Mouse (Mus musculus) thymus, adult 2 months (tissue): ENCODE measurements at regions not wholly inside any gene's neighbourhood (a gene's known extent, or its start where the extent isn't known, plus 50 kb on each side); places are given as distances from the start of the nearest gene placed in this dataset.

Source experiments
- CTCF ChIP-seq: fragments of 200-500 bp; IDR thresholded peaks from 2 replicates; pipeline ENCODE4 v1.5.1; 2012; ENCODE audit warnings: mild to moderate bottlenecking, control low read depth, low read length, moderate library complexity, borderline replicate concordance; ENCODE audit not compliant: control insufficient read depth, poor library complexity, insufficient read depth; ENCODE audit errors: extremely low read depth
- POLR2A ChIP-seq: fragments of 200-500 bp; IDR thresholded peaks from 2 replicates; pipeline ENCODE4 v1.6.1; 2012; ENCODE audit warnings: mild to moderate bottlenecking, low read length, control low read depth, moderate library complexity; ENCODE audit not compliant: control insufficient read depth, poor library complexity, insufficient read depth; ENCODE audit errors: extremely low read depth

GRCm38 (mm10) chr2:105507160-105507559 is 108.0 kb upstream of the Rcn1 start:
- TF ChIP-seq CTCF (no peak), POLR2A (no peak)
